Mouse (Mus musculus) neural tube, embryonic 13.5 days (tissue): ENCODE results near the gene Ensa. TPM values are rescaled to one million over a fixed set of nuclear protein-coding genes. Genes with fewer than 3 reads are reported as not detected.
A peak's percentile ranks its signal among the peaks of the same experiment; 100 is the strongest.
"Not testable (repeated sequence)": the region's sequence is repeated elsewhere in the genome, so short reads cannot be mapped to it uniquely, and the experiment has no call there.

Experiments
- ATAC-seq: fragments of 200-750 bp; cut with Nextera tagmentation; 2 replicates; pipeline ENCODE4 v1.8.0; 2017; ENCODE audit warnings: low read depth, mild to moderate bottlenecking, moderate TSS enrichment, moderate library complexity
- H3K27ac ChIP-seq: fragments of 300-500 bp; sonication (generic); replicated peaks from 2 replicates; pipeline ENCODE4 v1.5.1; 2015; ENCODE audit warnings: moderate library complexity, mild to moderate bottlenecking, inconsistent platforms
- H3K27me3 ChIP-seq: fragments of 300-500 bp; sonication (generic); 2 replicates; pipeline ENCODE4 v1.6.1; 2015; ENCODE audit warnings: mild to moderate bottlenecking, inconsistent platforms
- H3K36me3 ChIP-seq: fragments of 300-500 bp; sonication (generic); 2 replicates; pipeline ENCODE4 v1.6.1; 2015; ENCODE audit warnings: mild to moderate bottlenecking, inconsistent platforms
- H3K4me1 ChIP-seq: fragments of 300-500 bp; sonication (generic); replicated peaks from 2 replicates; pipeline ENCODE4 v1.6.1; 2015; ENCODE audit warnings: inconsistent platforms
- H3K4me2 ChIP-seq: fragments of 300-500 bp; sonication (generic); 2 replicates; pipeline ENCODE4 v1.6.1; 2015; ENCODE audit warnings: inconsistent platforms, mild to moderate bottlenecking, moderate library complexity
- H3K4me3 ChIP-seq: fragments of 300-500 bp; sonication (generic); 2 replicates; pipeline ENCODE4 v1.5.1; 2015; ENCODE audit warnings: mild to moderate bottlenecking, inconsistent platforms
- H3K9ac ChIP-seq: fragments of 300-500 bp; sonication (generic); 2 replicates; pipeline ENCODE4 v1.6.1; 2015; ENCODE audit warnings: moderate library complexity, mild to moderate bottlenecking, inconsistent platforms
- H3K9me3 ChIP-seq: fragments of 300-500 bp; sonication (generic); 2 replicates; pipeline ENCODE4 v1.6.1; 2016; ENCODE audit warnings: inconsistent platforms
- WGBS: fragments of 180-500 bp; shearing (Covaris S2); methylation state at CpG from one replicate; pipeline ENCODE4 v1.1.7; 2015; 5-methylcytosine and 5-hydroxymethylcytosine counted together
- polyA plus RNA-seq: library from polyadenylated mRNA; unstranded; fragments of >200 nt; fragmentation: Nextera tagmentation; extraction: Ambion mirVana; gene quantifications from 2 replicates; pipeline ENCODE4 v1.2.1, GENCODE M21; 2015

Gene Ensa
- polyA plus RNA-seq, 1 experiment from 2014 or later, result 96.1 TPM

DNA sequence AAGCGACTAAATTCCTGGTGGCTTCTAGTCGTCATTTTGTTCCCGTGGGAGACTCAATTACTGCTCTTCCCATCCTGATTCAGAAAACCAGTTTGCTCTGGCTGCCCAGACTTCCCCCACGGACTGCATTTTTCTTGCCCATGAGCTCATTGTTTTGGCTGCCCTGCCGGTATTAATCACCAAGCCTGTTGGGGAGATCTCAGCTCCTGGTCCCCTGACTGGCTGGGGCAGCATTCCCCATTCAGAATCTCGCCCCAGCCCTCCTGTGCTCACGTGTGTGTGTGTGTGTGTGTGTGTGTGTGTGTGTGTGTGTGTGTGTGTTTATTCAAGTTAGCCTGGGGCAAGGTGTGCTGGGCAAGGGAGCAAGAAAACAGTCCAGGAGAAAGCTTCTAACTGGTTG, 43.2 kb downstream of the Ensa start:
- peak overlapping the region; percentile 44; the same call in 1 of the 2 replicates for H3K9ac ChIP-seq
- 34% methylated on average over 7 of the region's 7 CpGs for WGBS
- peaks cover 63% of the 10 kb centered on the region for H3K4me1 ChIP-seq
- no peaks in the 10 kb centered on the region for H3K27me3 ChIP-seq
- H3K9me3 ChIP-seq, result no peaks in the 10 kb centered on the region
- H3K27ac ChIP-seq, result peak overlapping the region; percentile 82
- ATAC-seq, result peak; percentile 45; the same call in 1 of the 2 replicates
- H3K4me3 ChIP-seq, result no peak overlapping the region
- peaks cover 45% of the 10 kb centered on the region for H3K36me3 ChIP-seq
- H3K4me2 ChIP-seq, result peak overlapping the region; percentile 17

- Histone ChIP-seq H3K27ac (peak overlapping the region; percentile 82), H3K27me3 (no peaks in the 10 kb centered on the region), H3K4me3 (no peak overlapping the region), H3K36me3 (peaks cover 45% of the 10 kb centered on the region), H3K9me3 (no peaks in the 10 kb centered on the region), H3K9ac (no peak overlapping the region), H3K4me1 (peaks cover 63% of the 10 kb centered on the region), H3K4me2 (no peak overlapping the region)
- WGBS, result 82% methylated on average over 7 of the region's 7 CpGs
- ATAC-seq, result no peak
These were observed 44.0 kb downstream of the Ensa start for GRCm38 (mm10) chr3:95668589-95669308.

DNA sequence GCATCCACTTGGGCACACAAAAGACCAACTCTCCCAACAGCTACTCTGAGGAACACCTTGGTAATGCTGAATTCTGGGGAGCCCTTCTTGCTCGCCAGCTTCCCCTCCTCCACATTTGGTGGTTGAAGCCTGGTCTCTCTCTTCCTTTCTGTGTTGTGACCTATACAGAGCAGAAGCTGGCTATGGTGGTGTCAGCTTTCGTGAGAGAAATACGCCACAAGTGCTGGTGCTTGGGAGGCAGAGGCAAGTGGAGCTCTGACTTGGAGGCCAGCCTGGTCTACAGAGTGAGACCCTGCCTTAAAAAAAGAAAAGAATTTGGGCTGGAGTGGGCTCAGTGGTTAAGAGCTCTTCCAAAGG, 44.5 kb downstream of the Ensa start:
- Histone ChIP-seq H3K4me2 (no peak overlapping the region), H3K27me3 (no peaks in the 10 kb centered on the region), H3K9ac (no peak overlapping the region), H3K4me1 (peaks cover 63% of the 10 kb centered on the region), H3K9me3 (no peaks in the 10 kb centered on the region), H3K4me3 (no peak overlapping the region), H3K36me3 (peaks cover 43% of the 10 kb centered on the region), H3K27ac (no peak overlapping the region)
- 92% methylated on average over 3 of the region's 3 CpGs for WGBS
- no peak for ATAC-seq

- H3K9me3 ChIP-seq, H3K9ac ChIP-seq, H3K27ac ChIP-seq, H3K4me3 ChIP-seq, H3K4me2 ChIP-seq, ATAC-seq, H3K27me3 ChIP-seq: not testable (repeated sequence)
- WGBS, result 95% methylated on average over 3 of the region's 3 CpGs
- peaks cover 32% of the 10 kb centered on the region for H3K36me3 ChIP-seq
- H3K4me1 ChIP-seq, result peaks cover 64% of the 10 kb centered on the region
These were observed 45.6 kb downstream of the Ensa start for GRCm38 (mm10) chr3:95670419-95670818.

GRCm38 (mm10) chr3:95671201-95671600, 46.4 kb downstream of the Ensa start:
- no peaks in the 10 kb centered on the region for H3K9me3 ChIP-seq
- H3K4me2 ChIP-seq, result no peak overlapping the region
- peaks cover 27% of the 10 kb centered on the region for H3K36me3 ChIP-seq
- peaks cover 63% of the 10 kb centered on the region for H3K4me1 ChIP-seq
- H3K27me3 ChIP-seq, result no peaks in the 10 kb centered on the region
- no peak overlapping the region for H3K27ac ChIP-seq
- H3K4me3 ChIP-seq, result no peak overlapping the region
- 94% methylated on average over 5 of the region's 5 CpGs for WGBS
- H3K9ac ChIP-seq, result no peak overlapping the region
- ATAC-seq, result no peak

- Histone ChIP-seq H3K4me1 (peaks cover 51% of the 10 kb centered on the region), H3K27ac (0 out of 2 replicates have a peak overlapping the region, but pooled peaks have one; percentile 13), H3K9me3 (no peaks in the 10 kb centered on the region), H3K4me3 (no peak overlapping the region), H3K9ac (no peak overlapping the region), H3K27me3 (no peaks in the 10 kb centered on the region), H3K4me2 (no peak overlapping the region), H3K36me3 (peaks cover 32% of the 10 kb centered on the region)
- 58% methylated on average over 3 of the region's 3 CpGs for WGBS
- ATAC-seq, result no peak
These were observed 47.7 kb downstream of the Ensa start for GRCm38 (mm10) chr3:95672461-95672860.

DNA sequence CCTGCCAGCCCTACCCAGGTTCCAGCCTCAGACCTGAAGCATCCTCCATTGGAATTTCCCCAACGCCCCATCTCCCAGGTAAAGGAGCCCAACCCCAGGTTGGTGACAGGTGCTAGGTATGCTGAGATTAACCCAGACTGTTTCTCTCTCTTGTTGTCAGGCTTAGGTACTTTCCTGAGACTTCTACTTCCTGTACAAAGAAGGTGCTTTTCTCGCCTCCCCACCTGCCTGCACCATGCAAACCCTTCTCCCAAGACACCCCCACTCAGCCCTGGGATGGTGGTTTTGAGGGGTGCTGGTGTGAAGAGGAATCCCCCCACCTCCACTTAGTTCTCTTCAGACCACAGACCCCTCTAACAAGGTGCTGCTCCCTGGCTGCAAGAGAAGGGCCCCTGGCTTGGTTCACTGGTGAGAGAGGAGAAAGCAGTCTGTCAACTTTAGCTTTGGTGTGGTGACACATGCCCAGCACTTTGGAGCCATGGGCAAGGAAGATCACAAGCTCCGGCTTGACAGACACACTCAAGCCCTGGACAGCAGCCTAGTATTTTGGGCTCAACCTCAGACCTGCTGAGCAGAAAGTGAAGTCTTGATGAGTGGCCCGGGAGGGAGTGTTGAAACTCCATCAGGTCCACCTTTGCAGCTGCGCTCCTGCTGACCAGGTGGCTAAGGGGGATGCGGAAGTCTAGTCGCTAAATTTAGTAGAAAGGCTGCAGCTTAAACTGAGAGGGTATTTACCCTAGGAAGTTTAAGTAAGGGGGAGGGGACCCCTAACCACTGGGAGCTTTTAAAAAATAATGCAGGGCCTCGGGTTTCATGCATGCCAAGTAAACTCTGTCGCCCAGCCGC, 48.3 kb downstream of the Ensa start:
- Histone ChIP-seq H3K27ac (0 out of 2 replicates have a peak overlapping the region, but pooled peaks have one; percentile 81), H3K4me1 (peaks cover 44% of the 10 kb centered on the region), H3K36me3 (peaks cover 32% of the 10 kb centered on the region), H3K9me3 (no peaks in the 10 kb centered on the region), H3K27me3 (no peaks in the 10 kb centered on the region), H3K4me3 (no peak overlapping the region), H3K9ac (0 out of 2 replicates have a peak overlapping the region, but pooled peaks have one; percentile 36), H3K4me2 (0 out of 2 replicates have a peak overlapping the region, but pooled peaks have one; percentile 16)
- whole genome bisulfite sequencing, result 66% methylated on average over 10 of the region's 10 CpGs
- ATAC-seq, result no peak

DNA sequence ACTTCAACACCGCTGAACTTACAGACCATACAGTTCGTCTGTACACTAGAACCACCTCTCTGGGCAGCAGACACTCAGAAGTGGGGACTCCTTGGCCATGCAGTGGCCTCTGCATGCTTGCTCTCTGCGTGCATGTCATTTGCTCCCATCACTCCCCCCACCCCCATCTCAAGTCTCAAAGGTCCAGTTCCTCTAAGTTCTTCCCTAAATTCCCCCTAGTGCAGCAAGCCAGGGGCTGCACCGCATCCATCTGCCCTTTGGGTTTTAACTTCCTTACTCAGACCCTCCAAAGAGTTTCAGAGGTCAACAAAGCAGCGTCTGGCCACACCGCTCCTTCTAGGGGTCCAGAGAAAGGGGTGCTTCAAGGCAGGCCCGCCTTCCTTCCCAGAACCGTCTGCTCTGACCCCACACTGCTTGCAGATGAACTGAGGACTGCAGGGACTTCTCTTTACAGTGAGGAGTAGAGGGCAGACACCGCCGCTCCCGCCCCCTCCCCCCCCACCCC, 49.0 kb downstream of the Ensa start:
- no peak overlapping the region for H3K4me3 ChIP-seq
- ATAC-seq, result no peak
- H3K9ac ChIP-seq, result 0 out of 2 replicates have a peak overlapping the region, but pooled peaks have one; percentile 36
- H3K36me3 ChIP-seq, result peaks cover 32% of the 10 kb centered on the region
- H3K27me3 ChIP-seq, result no peaks in the 10 kb centered on the region
- WGBS, result 28% methylated on average over 11 of the region's 11 CpGs
- H3K4me1 ChIP-seq, result peaks cover 38% of the 10 kb centered on the region
- peak overlapping the region; percentile 81 for H3K27ac ChIP-seq
- H3K9me3 ChIP-seq, result no peaks in the 10 kb centered on the region
- H3K4me2 ChIP-seq, result 0 out of 2 replicates have a peak overlapping the region, but pooled peaks have one; percentile 16

- no peaks in the 10 kb centered on the region for H3K27me3 ChIP-seq
- H3K36me3 ChIP-seq, result peaks cover 31% of the 10 kb centered on the region
- WGBS, result 41% methylated on average over 2 of the region's 2 CpGs
- ATAC-seq, result 0 out of 2 replicates have a peak, but pooled peaks have one; percentile 10
- H3K4me1 ChIP-seq, result peaks cover 36% of the 10 kb centered on the region
- H3K4me3 ChIP-seq, result no peak overlapping the region
- 0 out of 2 replicates have a peak overlapping the region, but pooled peaks have one; percentile 16 for H3K4me2 ChIP-seq
- no peaks in the 10 kb centered on the region for H3K9me3 ChIP-seq
- H3K27ac ChIP-seq, result peak overlapping the region; percentile 81
- 0 out of 2 replicates have a peak overlapping the region, but pooled peaks have one; percentile 36 for H3K9ac ChIP-seq
These were observed 49.4 kb downstream of the Ensa start for GRCm38 (mm10) chr3:95674236-95674635.

GRCm38 (mm10) chr3:95674812-95675211, 50.0 kb downstream of the Ensa start:
- ATAC-seq, result no peak
- no peaks in the 10 kb centered on the region for H3K9me3 ChIP-seq
- WGBS, result 8% methylated on average over 6 of the region's 6 CpGs

DNA sequence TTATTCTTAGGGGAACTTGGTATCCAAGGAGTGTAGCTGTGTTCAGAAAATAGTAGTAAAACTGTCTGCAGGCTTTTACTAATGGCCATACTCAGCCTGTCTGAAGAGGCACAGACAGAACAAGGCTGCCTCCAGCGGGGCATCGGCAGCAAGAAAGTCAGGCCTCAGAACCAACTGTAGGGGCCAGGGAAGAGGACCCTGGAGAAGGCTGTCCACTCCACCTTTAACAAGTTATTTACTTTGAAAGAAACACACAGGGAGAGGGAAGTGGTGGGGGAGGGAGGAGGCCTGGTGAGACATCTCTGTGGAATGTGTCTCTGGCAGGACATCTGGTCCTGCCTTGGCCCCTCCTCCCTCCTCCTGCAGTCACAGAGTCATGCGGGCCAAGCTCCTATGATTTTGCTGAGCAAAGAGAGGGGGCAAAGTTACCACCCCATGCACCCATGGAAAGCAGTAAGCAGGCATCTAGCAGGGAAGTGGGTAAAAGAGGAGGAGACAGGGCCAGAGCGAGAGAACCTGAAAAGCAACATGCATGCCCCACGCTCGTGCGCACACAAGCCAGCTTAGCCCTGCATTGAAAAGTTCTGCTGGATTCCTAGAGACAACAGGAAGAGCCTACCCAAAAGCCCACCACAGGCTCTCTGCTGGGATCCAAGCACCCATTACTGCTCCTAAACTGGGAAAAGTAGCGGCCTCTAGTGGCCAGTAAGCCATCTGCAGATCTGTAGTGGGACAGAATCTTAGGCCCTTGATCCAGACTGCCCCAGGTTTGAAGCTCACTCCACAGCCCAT, 50.7 kb downstream of the Ensa start:
- Histone ChIP-seq H3K9me3 (no peaks in the 10 kb centered on the region), H3K27ac (peak overlapping the region; percentile 81), H3K9ac (0 out of 2 replicates have a peak overlapping the region, but pooled peaks have one; percentile 22), H3K4me2 (0 out of 2 replicates have a peak overlapping the region, but pooled peaks have one; percentile 9), H3K27me3 (no peaks in the 10 kb centered on the region), H3K36me3 (peaks cover 27% of the 10 kb centered on the region), H3K4me1 (peaks cover 39% of the 10 kb centered on the region), H3K4me3 (no peak overlapping the region)
- peak; percentile 33 for ATAC-seq
- 19% methylated on average over 8 of the region's 8 CpGs for WGBS

More at GRCm38 (mm10) chr3:95674812-95675211, 50.0 kb downstream of the Ensa start:
- Histone ChIP-seq H3K36me3 (peaks cover 27% of the 10 kb centered on the region), H3K27ac (peak overlapping the region; percentile 81), H3K4me1 (peaks cover 36% of the 10 kb centered on the region), H3K4me3 (no peak overlapping the region), H3K27me3 (no peaks in the 10 kb centered on the region), H3K9ac (0 out of 2 replicates have a peak overlapping the region, but pooled peaks have one; percentile 22), H3K4me2 (no peak overlapping the region)
